Mouse (Mus musculus) liver, adult 2 months (tissue): ENCODE results near the gene Mpp3. TPM values are rescaled to one million over a fixed set of nuclear protein-coding genes. Genes with fewer than 3 reads are reported as not detected.
"Not testable (repeated sequence)": the region's sequence is repeated elsewhere in the genome, so short reads cannot be mapped to it uniquely, and the experiment has no call there.

Experiments used
- DNase-seq: peaks from one replicate; pipeline ENCODE4 v3.0.0-alpha.2; 2011; ENCODE audit warnings: low read depth, low spot score; ENCODE audit errors: extremely low read depth
- H3K27ac ChIP-seq: fragments of 200-500 bp; replicated peaks from 2 replicates; pipeline ENCODE4 v1.5.1; 2012; ENCODE audit warnings: low read depth, mild to moderate bottlenecking, control low read depth, inconsistent platforms, low read length; ENCODE audit not compliant: insufficient read depth
- H3K27me3 ChIP-seq: fragments of 200-500 bp; 2 replicates; pipeline ENCODE4 v1.6.1; 2012; ENCODE audit warnings: mild to moderate bottlenecking, moderate library complexity, low read length, inconsistent platforms; ENCODE audit not compliant: control insufficient read depth, insufficient read depth
- H3K36me3 ChIP-seq: fragments of 200-500 bp; 2 replicates; pipeline ENCODE4 v1.6.1; 2012; ENCODE audit warnings: low read length, inconsistent platforms; ENCODE audit not compliant: control insufficient read depth, insufficient read depth
- H3K4me1 ChIP-seq: fragments of 200-500 bp; 2 replicates; pipeline ENCODE4 v1.6.1; 2011; ENCODE audit warnings: low read length; ENCODE audit not compliant: control insufficient read depth, insufficient read depth
- H3K4me3 ChIP-seq: fragments of 200-500 bp; 2 replicates; pipeline ENCODE4 v1.5.1; 2011; ENCODE audit warnings: low read depth, mild to moderate bottlenecking, control low read depth, low read length, moderate library complexity; ENCODE audit not compliant: insufficient read depth
- H3K79me2 ChIP-seq: fragments of 200-500 bp; 2 replicates; pipeline ENCODE4 v1.6.1; 2012; ENCODE audit warnings: inconsistent platforms, mild to moderate bottlenecking, low read length, moderate library complexity; ENCODE audit not compliant: control insufficient read depth, insufficient read depth
- H3K9ac ChIP-seq: fragments of 200-500 bp; 2 replicates; pipeline ENCODE4 v1.6.1; 2012; ENCODE audit warnings: low read depth, mild to moderate bottlenecking, control low read depth, inconsistent platforms, low read length
- CTCF ChIP-seq: fragments of 200-500 bp; IDR thresholded peaks from 2 replicates; pipeline ENCODE4 v1.5.1; 2011; ENCODE audit warnings: low read depth, low read length, control low read depth
- POLR2A ChIP-seq: fragments of 200-500 bp; IDR thresholded peaks from 2 replicates; pipeline ENCODE4 v1.6.1; 2011; ENCODE audit warnings: low read length, control low read depth; ENCODE audit not compliant: insufficient read depth; ENCODE audit errors: extremely low read depth
- WGBS: fragments of 180-500 bp; shearing (Covaris S2); methylation state at CpG from one replicate; pipeline ENCODE4 v1.1.7; 2018; 5-methylcytosine and 5-hydroxymethylcytosine counted together
- polyA plus RNA-seq: library from polyadenylated mRNA; depleted of rRNA; stranded (reverse); fragments of >200 nt; gene quantifications from 2 replicates; pipeline ENCODE4 v1.2.3, GENCODE M21; 2012
- total RNA-seq: library from RNA; depleted of rRNA; stranded (reverse); fragments of >200 nt; gene quantifications from 2 replicates; pipeline ENCODE4 v1.2.3, GENCODE M21; 2014

Gene Mpp3
- total and polyA plus RNA-seq, 2 experiments = 0.06 to 0.28 TPM

GRCm38 (mm10) chr11:101994100-101994499 lies 34.2 kb downstream of the Mpp3 start:
- no peaks in the 10 kb centered on the region for H3K79me2 ChIP-seq
- H3K4me1 ChIP-seq = no peaks in the 10 kb centered on the region
- H3K4me3 ChIP-seq = no peak overlapping the region
- H3K27ac ChIP-seq = no peak overlapping the region
- WGBS = 72% methylated on average over 8 of the region's 8 CpGs
- DNase-seq = no peak
- H3K36me3 ChIP-seq = no peaks in the 10 kb centered on the region
- TF ChIP-seq CTCF (no peak), POLR2A (no peak)
- H3K27me3 ChIP-seq = no peaks in the 10 kb centered on the region
- no peak overlapping the region for H3K9ac ChIP-seq

- DNase-seq = no peak
- Histone ChIP-seq H3K79me2 (no peaks in the 10 kb centered on the region), H3K9ac (no peak overlapping the region), H3K27ac (no peak overlapping the region), H3K4me3 (no peak overlapping the region), H3K27me3 (no peaks in the 10 kb centered on the region), H3K36me3 (no peaks in the 10 kb centered on the region), H3K4me1 (peaks cover 2% of the 10 kb centered on the region; the same call in 1 of the 2 replicates)
- TF ChIP-seq CTCF (no peak), POLR2A (no peak)
- WGBS = 94% methylated on average over 7 of the region's 7 CpGs
Observed at GRCm38 (mm10) chr11:101992411-101992810, 35.9 kb downstream of the Mpp3 start.

- Histone ChIP-seq H3K27ac (no peak overlapping the region), H3K9ac (no peak overlapping the region), H3K36me3 (no peaks in the 10 kb centered on the region), H3K27me3 (no peaks in the 10 kb centered on the region), H3K4me1 (peaks cover 4% of the 10 kb centered on the region; the same call in 1 of the 2 replicates), H3K4me3 (no peak overlapping the region), H3K79me2 (no peaks in the 10 kb centered on the region)
- TF ChIP-seq POLR2A (no peak), CTCF (no peak)
- DNase-seq = no peak
- 70% methylated on average over 3 of the region's 3 CpGs for WGBS
Observed at GRCm38 (mm10) chr11:101991813-101992212, 36.4 kb downstream of the Mpp3 start.

- peaks cover 9% of the 10 kb centered on the region; the same call in 1 of the 2 replicates for H3K4me1 ChIP-seq
- no peaks in the 10 kb centered on the region for H3K36me3 ChIP-seq
- H3K79me2 ChIP-seq = no peaks in the 10 kb centered on the region
- 94% methylated on average over 3 of the region's 3 CpGs for WGBS
- no peak overlapping the region for H3K4me3 ChIP-seq
- TF ChIP-seq POLR2A (no peak), CTCF (no peak)
- H3K9ac ChIP-seq = no peak overlapping the region
- H3K27ac ChIP-seq = no peak overlapping the region
- no peaks in the 10 kb centered on the region for H3K27me3 ChIP-seq
- DNase-seq = no peak
Observed at GRCm38 (mm10) chr11:101990244-101990643, 38.0 kb downstream of the Mpp3 start.

DNA sequence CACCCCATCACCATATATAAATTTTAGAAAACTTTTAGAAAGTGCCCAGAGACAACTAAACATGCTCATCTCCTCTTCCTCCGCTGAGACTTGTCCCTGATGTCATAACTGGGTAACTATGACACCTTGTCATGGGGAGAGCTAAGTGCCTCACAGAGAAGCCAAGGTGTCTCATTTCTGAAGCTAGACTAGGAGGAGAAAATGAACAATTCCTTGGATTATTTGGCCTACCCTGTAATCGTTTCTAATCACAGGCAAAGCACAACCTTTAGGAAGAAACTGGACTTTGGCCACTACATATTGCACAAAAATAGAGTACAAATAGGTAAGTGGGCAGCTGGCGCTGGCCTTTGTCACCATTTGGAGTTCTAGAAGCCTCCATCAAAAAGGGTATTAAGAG lies 41.3 kb downstream of the Mpp3 start, which contains the start of gene Dusp3:
Gene Dusp3, minus strand, starts transcription at position 101 of the 400 bp plus-strand sequence.
- TF ChIP-seq CTCF = no peak
- TF ChIP-seq POLR2A = no peak
- whole genome bisulfite sequencing = 43% methylated on average over 3 of the region's 3 CpGs
- Histone ChIP-seq H3K4me3 (no peak within 1 kb of the TSS), H3K27me3 (no peaks in the 10 kb centered on the region), H3K36me3 (no peaks in the 10 kb centered on the region), H3K27ac (no peak within 1 kb of the TSS), H3K79me2 (peaks cover 4% of the 10 kb centered on the region; the same call in 1 of the 2 replicates), H3K4me1 (peaks cover 12% of the 10 kb centered on the region; the same call in 1 of the 2 replicates), H3K9ac (no peak within 1 kb of the TSS)
- DNase-seq = peak; percentile 82

DNA sequence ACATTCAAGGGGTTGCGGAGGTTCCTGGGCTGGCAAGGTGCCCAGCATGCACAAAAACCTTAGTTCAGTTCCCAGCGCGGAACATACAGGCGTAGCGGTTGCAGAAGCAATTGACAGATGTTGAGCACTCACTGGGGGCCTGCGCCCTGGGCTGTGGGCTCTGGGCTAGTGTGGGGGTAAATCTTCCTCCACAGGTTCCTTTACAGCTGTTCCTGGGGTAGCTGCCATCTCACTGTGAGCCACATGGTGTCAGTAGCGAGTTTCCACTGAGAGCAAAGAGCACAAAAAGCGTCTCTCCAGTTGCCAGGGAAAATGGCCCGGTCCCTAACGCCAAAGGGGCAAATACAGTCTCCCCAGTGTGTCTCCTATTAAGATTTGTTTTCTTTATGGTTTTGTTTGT lies 42.3 kb downstream of the Mpp3 start:
- Histone ChIP-seq H3K27ac (no peak overlapping the region), H3K4me1 (peaks cover 12% of the 10 kb centered on the region; the same call in 1 of the 2 replicates), H3K79me2 (peaks cover 4% of the 10 kb centered on the region; the same call in 1 of the 2 replicates), H3K36me3 (peaks cover 5% of the 10 kb centered on the region), H3K4me3 (no peak overlapping the region), H3K27me3 (no peaks in the 10 kb centered on the region), H3K9ac (no peak overlapping the region)
- 2% methylated on average over 10 of the region's 10 CpGs for WGBS
- TF ChIP-seq CTCF = peak; percentile 87
- no peak for TF ChIP-seq POLR2A
- peak; percentile 81 for DNase-seq

GRCm38 (mm10) chr11:101985450-101985849 lies 42.8 kb downstream of the Mpp3 start:
- not testable (repeated sequence) for H3K27ac ChIP-seq, H3K27me3 ChIP-seq, H3K4me3 ChIP-seq, DNase-seq, H3K9ac ChIP-seq, H3K79me2 ChIP-seq
- 55% methylated on average over 6 of the region's 6 CpGs for WGBS
- H3K4me1 ChIP-seq = peaks cover 12% of the 10 kb centered on the region; the same call in 1 of the 2 replicates
- H3K36me3 ChIP-seq = peaks cover 10% of the 10 kb centered on the region
